Mouse (Mus musculus) megakaryocyte, adult 5-6 weeks (primary cell): ENCODE data around the gene Rad23b. TPM values are rescaled to one million over a fixed set of nuclear protein-coding genes. Genes with fewer than 3 reads are reported as not detected.
"Not testable (repeated sequence)": the region's sequence is repeated elsewhere in the genome, so short reads cannot be mapped to it uniquely, and the experiment has no call there.

Experiments
- ATAC-seq: 2 replicates; pipeline ENCODE4 v1.8.0; 2016; ENCODE audit warnings: mild to moderate bottlenecking, inconsistent platforms; ENCODE audit not compliant: poor library complexity, severe bottlenecking
- total RNA-seq, 2 experiments: library from RNA; stranded (forward) in 1 of 2; stranded (reverse) in 1 of 2; fragments of 153-499, 151-499 nt in 1 of 2; fragments of 221-1000, 200-1000 nt in 1 of 2; gene quantifications; 2 replicates each; pipeline versions ENCODE4 v1.2.3 to v1.2.4; 2015 to 2017

Rad23b gene
- total RNA-seq (2015) = 56.7 and 60.3 TPM in 2 replicates
- 81.3 and 83.2 TPM in 2 replicates for total RNA-seq (2017)

DNA sequence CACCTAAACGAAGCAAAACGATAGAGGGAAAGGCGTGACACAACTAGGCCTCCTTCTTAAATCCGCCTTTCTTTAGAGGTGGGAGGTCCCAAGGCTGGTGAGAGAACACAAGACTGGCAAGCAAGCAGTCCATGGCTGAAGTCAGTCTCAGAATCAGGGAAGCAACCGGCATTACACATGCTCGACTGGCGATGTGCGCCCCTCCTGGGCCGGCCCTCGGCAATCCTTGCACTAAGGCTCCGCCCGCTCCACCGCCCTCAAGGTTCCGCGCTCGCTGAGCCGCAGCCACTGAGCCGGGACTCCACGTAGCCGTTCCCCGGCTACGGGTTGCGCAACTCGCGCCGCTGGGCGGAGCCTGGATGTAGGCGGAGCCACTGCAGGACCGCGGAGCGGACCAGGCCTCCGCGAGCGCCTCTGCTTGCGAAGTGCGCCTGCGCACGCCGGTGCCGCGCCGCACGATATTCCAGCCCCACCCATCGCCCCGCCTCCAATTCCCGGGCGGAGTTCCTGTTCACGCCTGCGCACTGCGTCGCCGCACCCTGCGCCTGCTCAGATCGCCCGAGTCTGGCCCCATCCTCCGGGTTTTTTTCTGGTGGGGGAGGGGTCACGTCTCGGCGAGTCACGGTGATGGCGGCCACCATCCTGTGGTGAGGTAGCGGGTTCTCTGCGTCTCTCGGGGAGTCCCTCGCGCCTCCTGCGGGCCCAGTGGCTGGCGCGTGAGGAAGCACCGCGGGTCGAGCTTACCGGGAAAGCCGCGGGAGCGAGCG lies at the start of gene Rad23b:
Gene Rad23b (plus strand): TSS at position 592 of the 767 bp plus-strand sequence.
- peak; percentile 91 for ATAC-seq

DNA sequence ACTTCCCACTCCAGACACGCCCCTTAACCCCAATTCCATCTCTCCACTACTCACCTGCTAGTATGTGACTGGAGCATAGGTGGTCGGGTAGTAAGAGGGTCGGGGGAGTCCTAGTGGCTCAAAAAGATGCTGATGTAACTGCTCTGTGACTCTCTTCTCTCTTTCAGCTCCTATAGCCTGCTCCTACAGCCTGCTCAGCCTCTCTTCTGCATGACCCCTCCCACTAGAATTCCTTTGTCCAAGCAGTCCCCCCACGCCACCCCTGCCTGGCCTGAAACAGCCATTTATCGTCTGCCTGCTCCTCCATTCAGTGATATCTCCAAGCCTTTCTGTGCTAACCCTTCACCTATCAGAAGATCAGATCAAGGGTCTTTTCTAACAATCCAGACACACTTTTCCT lies 45.7 kb upstream of the Rad23b start:
- no peak for ATAC-seq

- ATAC-seq = no peak
Measured at GRCm38 (mm10) chr4:55306636-55307035, 43.2 kb upstream of the Rad23b start.

DNA sequence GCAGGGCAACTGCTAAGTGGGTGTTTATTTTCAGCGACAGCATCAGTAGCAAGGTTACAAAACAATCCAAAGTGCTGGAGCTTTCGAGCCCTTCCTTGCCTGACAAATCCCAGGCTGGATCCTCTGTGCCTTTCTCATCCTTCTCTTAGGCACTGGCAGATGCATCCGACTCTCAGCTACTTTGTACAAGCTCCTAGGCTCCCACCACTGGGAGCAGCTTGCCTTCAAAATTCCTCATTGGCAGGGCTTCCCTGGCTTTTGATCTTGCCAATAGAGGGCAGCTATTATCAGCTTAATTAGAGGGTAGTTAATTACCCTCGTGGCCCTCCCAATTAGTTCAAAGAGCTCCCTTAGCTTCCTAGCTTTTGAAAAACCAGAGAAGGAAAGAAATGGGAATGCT lies 33.1 kb upstream of the Rad23b start:
- ATAC-seq = no peak

DNA sequence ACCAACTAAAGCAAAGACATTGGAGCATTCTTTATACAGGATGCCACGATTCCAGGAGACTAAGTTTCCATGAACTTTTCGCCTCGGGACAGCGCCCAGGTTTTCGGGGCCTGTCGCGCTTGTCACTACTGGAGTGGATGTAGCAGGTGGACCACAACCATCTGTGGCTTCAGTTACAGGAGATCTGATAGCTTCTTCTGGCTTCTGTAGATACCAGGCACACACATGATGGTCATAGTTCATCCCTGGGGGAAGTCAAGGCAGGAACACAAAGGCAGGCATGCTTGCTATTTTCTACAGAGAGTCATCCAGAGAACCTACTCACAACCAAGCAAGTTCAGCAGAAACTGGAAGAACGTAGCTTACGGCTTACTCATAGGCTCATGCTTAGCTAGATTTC lies 31.5 kb upstream of the Rad23b start:
- not testable (repeated sequence) for ATAC-seq

- no peak for ATAC-seq
Measured at GRCm38 (mm10) chr4:55325786-55326518, 23.9 kb upstream of the Rad23b start.

DNA sequence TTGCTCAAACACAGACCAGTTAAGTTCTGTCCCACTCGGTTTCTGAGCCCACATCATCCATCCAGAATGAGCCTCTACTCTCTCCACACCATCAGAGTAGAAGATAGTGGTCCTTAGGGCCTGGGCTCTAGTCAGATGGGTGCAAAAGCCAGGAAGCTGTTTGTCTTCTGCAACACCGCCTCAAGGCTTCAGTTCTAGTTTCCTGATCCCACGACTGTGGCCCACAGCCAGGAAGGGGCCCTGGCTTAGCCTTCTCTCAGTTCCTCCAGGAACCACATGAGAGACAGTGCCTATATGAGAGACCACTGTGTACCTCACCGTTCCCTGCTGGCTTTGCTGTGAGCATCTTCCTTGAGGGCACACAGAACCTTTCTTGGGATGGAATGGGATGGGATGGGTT lies 22.3 kb upstream of the Rad23b start:
- peak; percentile 88 for ATAC-seq

DNA sequence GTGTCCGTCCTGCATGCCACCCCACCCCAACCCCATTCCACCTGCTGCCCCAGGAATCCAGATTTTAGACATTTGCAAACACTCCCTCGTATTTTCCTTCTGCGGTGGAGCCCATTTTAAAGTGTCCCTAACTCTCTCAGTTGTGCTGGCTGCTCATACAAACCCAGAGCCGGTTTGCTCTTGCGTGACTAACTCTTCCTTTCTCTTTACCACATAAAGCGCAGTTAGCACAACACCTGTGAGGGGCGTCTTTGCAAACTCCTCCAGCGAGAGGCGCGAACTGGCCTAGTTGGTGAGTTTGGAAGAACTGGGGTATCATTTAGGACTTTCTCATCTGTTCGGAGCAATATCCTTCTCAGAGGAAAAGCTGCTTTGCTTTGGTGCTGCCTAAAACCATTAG lies 21.4 kb upstream of the Rad23b start:
- ATAC-seq = no peak

DNA sequence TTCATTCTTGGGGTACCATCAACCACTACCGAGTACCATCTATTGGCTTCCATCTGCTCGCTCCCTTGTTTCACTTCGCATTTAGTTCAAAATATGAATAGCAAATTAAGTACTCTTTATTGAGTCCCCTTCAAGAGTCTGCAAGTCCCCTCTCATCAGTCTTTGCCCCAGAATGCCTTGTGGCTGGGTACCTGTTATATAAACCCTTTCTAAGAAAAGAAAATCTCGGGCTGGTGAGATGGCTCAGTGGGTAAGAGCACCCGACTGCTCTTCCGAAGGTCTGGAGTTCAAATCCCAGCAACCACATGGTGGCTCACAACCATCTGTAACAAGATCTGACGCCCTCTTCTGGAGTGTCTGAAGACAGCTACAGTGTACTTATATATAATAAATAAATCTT lies 20.9 kb upstream of the Rad23b start:
- not testable (repeated sequence) for ATAC-seq

GRCm38 (mm10) chr4:55329621-55330346 lies 20.1 kb upstream of the Rad23b start:
- no peak for ATAC-seq

GRCm38 (mm10) chr4:55335030-55335770 lies 14.6 kb upstream of the Rad23b start:
- peak; percentile 57 for ATAC-seq

- ATAC-seq = no peak
Measured at GRCm38 (mm10) chr4:55338905-55339304, 10.9 kb upstream of the Rad23b start.

DNA sequence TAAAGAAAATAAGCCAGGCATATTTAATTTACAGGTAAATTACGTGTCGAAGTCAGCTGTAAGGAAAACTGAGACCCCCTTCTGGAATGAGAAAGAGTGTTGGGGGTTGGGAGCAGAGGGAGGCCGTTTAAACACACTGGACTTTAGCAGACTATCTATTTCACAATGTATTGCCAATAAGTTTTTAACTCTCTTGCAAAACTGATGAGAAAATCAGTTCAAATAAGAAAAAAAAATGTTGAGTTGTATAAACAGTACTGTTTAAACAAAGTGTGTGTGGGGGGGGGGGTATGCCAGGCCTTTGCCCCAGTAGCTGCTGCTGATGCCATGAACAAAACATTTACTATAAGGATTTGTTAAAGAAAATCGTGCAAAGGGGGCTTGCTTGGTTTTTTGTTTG lies 10.5 kb upstream of the Rad23b start:
- no peak for ATAC-seq

GRCm38 (mm10) chr4:55341797-55342196 lies 8.0 kb upstream of the Rad23b start:
- peak; percentile 69 for ATAC-seq

DNA sequence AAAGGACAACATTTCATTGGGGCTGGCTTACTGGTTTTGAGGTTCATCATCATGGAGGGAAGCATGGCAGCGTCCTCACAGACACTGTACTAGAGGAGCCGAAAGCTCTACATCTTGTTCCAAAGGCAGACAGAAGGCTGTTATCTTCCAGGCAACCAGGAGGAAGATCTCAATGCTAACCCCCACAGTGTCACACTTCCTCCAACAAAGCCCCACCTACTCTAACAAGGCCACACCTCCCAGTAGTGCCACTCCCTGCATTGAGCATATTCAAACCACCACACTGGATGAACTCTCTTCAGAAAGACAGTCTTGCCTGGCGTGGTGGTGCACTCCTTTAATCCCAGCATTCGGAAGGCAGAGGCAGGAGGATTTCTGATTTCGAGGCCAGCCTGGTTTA lies 7.2 kb upstream of the Rad23b start:
- peak; percentile 88 for ATAC-seq

GRCm38 (mm10) chr4:55343287-55343686 lies 6.6 kb upstream of the Rad23b start:
- 0 out of 2 replicates have a peak, but pooled peaks have one; percentile 14 for ATAC-seq

DNA sequence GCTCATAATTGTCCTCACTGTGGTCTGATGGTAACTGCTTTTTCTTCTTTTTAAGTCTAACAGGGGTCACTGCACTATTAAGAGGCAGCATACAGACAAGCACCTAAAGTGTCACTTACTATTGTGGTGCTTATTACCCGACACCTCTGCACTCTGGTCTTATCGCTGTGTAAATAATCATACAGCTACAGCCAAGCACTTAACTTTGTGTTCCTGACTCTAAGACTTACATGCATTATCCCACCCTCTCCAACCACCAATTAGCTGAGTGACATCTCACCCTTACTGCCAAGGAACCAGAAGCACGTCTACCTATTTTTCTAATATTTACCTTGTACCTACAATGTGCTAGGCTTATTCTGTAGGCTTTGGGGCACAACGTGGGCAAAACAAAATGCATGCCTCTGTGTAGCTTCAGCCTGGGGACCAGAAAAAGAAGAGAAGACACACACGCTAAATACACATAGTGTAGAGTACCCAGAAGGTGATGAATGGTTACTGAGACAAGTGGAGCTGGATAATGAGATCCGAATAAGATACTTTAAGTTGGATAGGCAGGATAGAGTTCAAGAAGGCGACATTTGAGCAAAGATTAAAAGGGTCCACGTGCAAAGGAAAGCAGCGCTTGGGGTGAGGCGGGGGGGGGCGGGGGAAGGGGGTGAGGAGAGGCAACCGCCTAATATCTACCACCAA lies 938 bp upstream of the Rad23b start:
- no peak for ATAC-seq

DNA sequence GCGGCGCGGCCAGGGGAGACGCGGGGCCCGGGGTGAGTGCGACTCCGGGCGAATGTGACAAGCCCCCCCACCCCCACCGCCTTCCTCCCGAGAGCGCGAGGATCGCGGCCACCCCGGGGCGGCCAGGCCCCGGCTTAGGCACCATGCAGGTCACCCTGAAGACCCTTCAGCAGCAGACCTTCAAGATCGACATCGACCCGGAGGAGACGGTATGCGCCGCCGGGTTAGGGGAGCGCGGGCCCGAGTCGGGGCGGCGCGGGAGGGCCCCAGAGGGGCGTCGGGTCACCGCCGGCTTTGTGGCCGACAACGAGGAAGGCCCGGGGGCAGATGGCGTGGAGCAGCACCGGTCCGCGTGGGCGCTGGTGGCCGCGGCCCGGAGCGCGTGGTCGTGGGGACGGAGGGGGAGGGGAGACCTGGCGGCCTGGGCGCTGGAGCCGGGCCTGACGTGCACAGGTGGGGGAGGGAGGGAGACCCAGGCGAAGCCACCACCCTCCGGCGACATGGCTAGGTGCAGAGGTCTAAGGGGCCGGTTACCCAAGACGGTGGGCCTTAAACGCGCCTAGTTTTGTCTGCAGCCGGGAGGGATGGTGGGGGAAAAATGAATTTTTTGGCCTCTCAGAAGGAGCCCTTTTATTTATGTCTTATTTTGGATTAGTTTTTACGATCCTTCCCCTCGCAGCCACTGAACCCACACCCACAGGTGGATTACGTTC lies 532 bp downstream of the Rad23b start:
- ATAC-seq = peak; percentile 15; the same call in 1 of the 2 replicates

GRCm38 (mm10) chr4:55351037-55351436 lies 1.2 kb downstream of the Rad23b start:
- no peak for ATAC-seq
